Mouse (Mus musculus): Measurements from ENCODE around the gene Slc18b1. TPM values are rescaled to one million over a fixed set of nuclear protein-coding genes. Genes with fewer than 3 reads are reported as not detected.
A peak's percentile ranks its signal among the peaks of the same experiment; 100 is the strongest.
"Not testable (repeated sequence)": the region's sequence is repeated elsewhere in the genome, so short reads cannot be mapped to it uniquely, and the experiment has no call there.

The Slc18b1 gene
- total RNA-seq (2021): 10 to 100 TPM; 12.0 to 16.7 TPM

- peak; percentile 47 for DNase-seq
Observed at GRCm38 (mm10) chr10:23796551-23797503, at the start of gene Slc18b1. Gene Slc18b1, plus strand, starts transcription at chr10:23796986.

- DNase-seq: no peak
Observed at GRCm38 (mm10) chr10:23754166-23754565, 42.6 kb upstream of the Slc18b1 start.

- no peak for DNase-seq
Observed at GRCm38 (mm10) chr10:23777288-23777945, 19.4 kb upstream of the Slc18b1 start.

GRCm38 (mm10) chr10:23780539-23781275 is 16.1 kb upstream of the Slc18b1 start:
- no peak for DNase-seq

GRCm38 (mm10) chr10:23781760-23782735 is 14.7 kb upstream of the Slc18b1 start:
- no peak for DNase-seq

- no peak for DNase-seq
Observed at GRCm38 (mm10) chr10:23782855-23783492, 13.8 kb upstream of the Slc18b1 start.

- no peak for DNase-seq
Observed at GRCm38 (mm10) chr10:23783493-23783884, 13.3 kb upstream of the Slc18b1 start.

GRCm38 (mm10) chr10:23784121-23784520 is 12.7 kb upstream of the Slc18b1 start:
- no peak for DNase-seq

- not testable (repeated sequence) for DNase-seq
Observed at GRCm38 (mm10) chr10:23785599-23785998, 11.2 kb upstream of the Slc18b1 start.

- no peak for DNase-seq
Observed at GRCm38 (mm10) chr10:23786040-23786439, 10.7 kb upstream of the Slc18b1 start.

GRCm38 (mm10) chr10:23786631-23787038 is 10.2 kb upstream of the Slc18b1 start:
- DNase-seq: not testable (repeated sequence)

GRCm38 (mm10) chr10:23787062-23787821 is 9.5 kb upstream of the Slc18b1 start, which contains the start of gene Rps12:
Gene Rps12, minus strand, starts transcription at chr10:23787275.
- DNase-seq: peak; percentile 99

- DNase-seq: no peak
Observed at GRCm38 (mm10) chr10:23788056-23788600, 8.7 kb upstream of the Slc18b1 start.

GRCm38 (mm10) chr10:23795871-23796520 is 790 bp upstream of the Slc18b1 start:
- DNase-seq: no peak

GRCm38 (mm10) chr10:23797606-23798005 is 820 bp downstream of the Slc18b1 start:
- no peak for DNase-seq

GRCm38 (mm10) chr10:23798142-23798541 is 1.4 kb downstream of the Slc18b1 start:
- DNase-seq: no peak

- DNase-seq: no peak
Observed at GRCm38 (mm10) chr10:23799933-23800332, 3.1 kb downstream of the Slc18b1 start.

GRCm38 (mm10) chr10:23802911-23803310 is 6.1 kb downstream of the Slc18b1 start:
- DNase-seq: no peak

GRCm38 (mm10) chr10:23804665-23805064 is 7.9 kb downstream of the Slc18b1 start:
- DNase-seq: no peak
